Mouse (Mus musculus): ENCODE results near the gene Stard9. TPM values are rescaled to one million over a fixed set of nuclear protein-coding genes. Genes with fewer than 3 reads are reported as not detected.

Stard9 gene
- 4.4 and 4.6 TPM in 2 replicates for polyA plus RNA-seq (2015; fragmentation: Nextera tagmentation; extraction: Ambion mirVana)

DNA sequence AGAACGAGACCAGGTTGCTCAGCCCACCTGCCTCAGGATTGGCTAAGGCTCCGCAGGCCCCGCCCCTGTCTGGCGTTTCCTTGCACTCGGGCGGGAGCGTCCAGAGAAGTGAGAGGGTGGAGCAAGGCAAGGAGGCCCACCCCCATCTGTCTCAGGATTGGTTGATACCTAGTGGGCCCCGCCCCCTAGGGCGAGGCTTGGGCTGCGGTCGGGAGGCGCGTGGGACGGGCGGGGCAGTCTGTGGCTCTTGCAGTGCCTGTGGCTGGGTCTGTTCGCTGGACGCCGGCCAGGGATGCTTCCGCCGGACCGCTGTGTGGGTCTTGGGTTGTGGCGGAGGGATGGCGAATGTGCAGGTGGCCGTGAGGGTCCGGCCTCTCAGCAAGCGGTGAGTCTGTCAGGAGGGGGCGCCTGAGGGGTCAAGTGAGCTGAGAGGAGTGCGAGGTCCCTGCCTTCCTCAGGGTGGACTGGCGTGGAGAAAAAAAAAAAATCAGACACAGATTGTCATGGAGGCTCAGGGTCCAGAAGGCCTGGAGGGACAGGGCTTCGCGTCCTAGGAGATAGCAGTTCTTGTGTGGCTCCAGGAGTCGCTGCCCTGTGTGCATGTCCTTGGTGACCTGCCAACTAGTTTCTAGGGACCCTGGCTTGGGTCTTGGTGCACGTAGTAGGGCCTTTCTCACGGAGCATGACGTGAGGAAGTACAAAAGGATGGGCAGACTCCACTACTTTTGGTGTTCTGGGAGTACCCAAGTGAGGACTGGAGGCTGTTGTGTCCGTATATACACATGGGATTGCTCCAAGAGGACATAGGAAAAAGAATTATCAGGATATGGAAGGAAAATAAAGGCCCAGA, at the start of gene Stard9:
TSS of gene Stard9 (plus strand) at position 236 of the 850 bp plus-strand sequence.
- Histone ChIP-seq H3K4me1 (replicated peaks) (peaks cover 17% of the 10 kb centered on the region), H3K4me3 (peak within 1 kb of the TSS; percentile 48), H3K4me2 (peak within 1 kb of the TSS; percentile 56), H3K9me3 (no peaks in the 10 kb centered on the region), H3K27ac (replicated peaks) (peak within 1 kb of the TSS; percentile 69), H3K27me3 (no peaks in the 10 kb centered on the region), H3K36me3 (peaks cover 15% of the 10 kb centered on the region), H3K9ac (peak within 1 kb of the TSS; percentile 64)
- 3% methylated on average over 36 of the region's 36 CpGs for WGBS
- ATAC-seq (ENCODE audit: low read depth) = peak; percentile 100

DNA sequence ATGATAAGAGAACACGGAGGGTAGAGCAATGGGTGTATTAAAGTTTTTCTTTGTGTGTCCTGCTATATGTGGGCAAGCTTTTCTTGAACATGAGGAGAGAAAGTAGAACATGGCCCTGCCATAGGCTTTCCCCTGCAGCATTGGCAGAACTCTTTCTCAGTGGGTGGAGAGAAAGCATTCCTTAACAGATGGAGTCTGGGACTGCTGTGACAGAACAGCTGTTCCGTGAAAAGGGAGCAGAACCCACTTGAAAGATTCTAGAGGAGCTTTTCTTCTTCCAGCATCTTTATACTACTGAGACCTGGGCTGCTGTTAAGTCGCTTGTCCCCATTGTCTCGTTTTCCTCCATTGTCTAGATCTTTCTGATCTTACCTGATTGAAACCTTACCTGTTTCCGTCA, 39.2 kb upstream of the Stard9 start:
- Histone ChIP-seq H3K9ac (no peak overlapping the region), H3K4me1 (replicated peaks) (no peaks in the 10 kb centered on the region), H3K4me3 (no peak overlapping the region), H3K27me3 (no peaks in the 10 kb centered on the region), H3K9me3 (no peaks in the 10 kb centered on the region), H3K27ac (replicated peaks) (no peak overlapping the region), H3K36me3 (peaks cover 54% of the 10 kb centered on the region), H3K4me2 (no peak overlapping the region)
- 83% methylated on average over 5 of the region's 5 CpGs for WGBS
- ATAC-seq (ENCODE audit: low read depth) = no peak

DNA sequence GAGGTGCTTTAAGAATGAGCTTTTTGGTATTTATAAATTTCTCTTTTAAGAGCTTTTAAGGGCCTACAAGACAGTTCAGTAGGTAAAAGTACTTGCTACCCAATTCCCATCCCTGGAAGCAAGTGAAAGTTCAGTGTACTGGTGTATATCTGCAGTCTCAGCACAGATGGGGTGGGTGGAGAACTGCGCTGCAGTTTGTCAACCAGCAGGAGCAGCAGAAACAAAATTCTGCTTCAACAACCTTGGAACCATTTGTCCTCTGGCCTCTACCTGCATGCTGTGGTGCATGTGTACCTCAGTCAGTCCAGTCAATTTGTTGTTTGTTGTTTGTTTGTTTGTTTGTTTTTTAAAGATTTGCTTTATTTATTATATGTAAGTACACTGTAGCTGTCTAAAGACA, 36.7 kb upstream of the Stard9 start:
- no peak for ATAC-seq (ENCODE audit: low read depth)
- no peaks in the 10 kb centered on the region for H3K27me3 ChIP-seq
- H3K4me3 ChIP-seq = no peak overlapping the region
- H3K9ac ChIP-seq = no peak overlapping the region
- no peaks in the 10 kb centered on the region for H3K9me3 ChIP-seq
- no peaks in the 10 kb centered on the region for H3K4me1 ChIP-seq (replicated peaks)
- no peak overlapping the region for H3K27ac ChIP-seq (replicated peaks)
- H3K36me3 ChIP-seq = peaks cover 53% of the 10 kb centered on the region
- 100% methylated on average over 1 of the region's 1 CpGs for WGBS
- no peak overlapping the region for H3K4me2 ChIP-seq

DNA sequence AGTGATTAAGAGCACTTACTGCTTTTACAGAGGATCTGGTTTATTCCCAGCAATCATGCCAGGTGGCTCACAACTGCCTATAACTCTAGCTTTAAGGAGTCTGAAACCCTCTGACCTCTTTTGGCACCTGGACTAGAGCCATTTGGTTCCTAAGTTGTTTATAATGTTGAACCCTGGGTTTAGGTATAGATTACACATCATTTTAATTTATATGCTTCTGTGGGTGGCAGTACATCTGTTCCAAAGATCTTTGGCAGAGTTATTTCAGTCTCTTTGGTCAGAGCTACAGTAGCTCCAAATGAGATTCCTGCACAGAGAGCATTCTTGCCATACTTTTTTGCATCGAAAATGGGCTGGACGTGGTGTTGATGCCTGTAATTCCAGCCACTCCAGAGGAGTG, 31.2 kb upstream of the Stard9 start:
- ATAC-seq (ENCODE audit: low read depth) = no peak
- Histone ChIP-seq H3K27me3 (no peaks in the 10 kb centered on the region), H3K4me2 (no peak overlapping the region), H3K4me3 (no peak overlapping the region), H3K36me3 (peaks cover 73% of the 10 kb centered on the region), H3K4me1 (replicated peaks) (no peaks in the 10 kb centered on the region), H3K9me3 (no peaks in the 10 kb centered on the region), H3K27ac (replicated peaks) (no peak overlapping the region), H3K9ac (no peak overlapping the region)
- 95% methylated on average over 2 of the region's 2 CpGs for WGBS

DNA sequence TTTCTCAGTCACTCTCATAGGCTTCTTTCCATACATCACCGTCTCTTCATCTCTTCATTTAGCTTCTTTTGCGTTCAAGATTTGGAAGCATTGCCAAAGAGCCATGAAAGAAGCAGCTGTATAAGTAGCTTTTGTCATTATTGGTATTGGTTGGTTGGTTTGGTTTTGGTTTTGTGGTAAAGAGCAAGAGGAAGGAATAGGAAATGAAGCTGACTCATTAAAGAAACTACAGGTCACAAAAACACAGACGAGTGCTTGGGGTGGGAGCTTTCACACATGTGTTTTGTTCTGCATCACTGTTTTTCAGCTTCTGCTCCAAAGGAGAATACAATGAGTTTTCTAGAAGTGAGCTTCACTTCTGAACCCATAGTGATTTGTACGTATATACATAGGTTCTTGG, 29.4 kb upstream of the Stard9 start:
- WGBS = 92% methylated on average over 4 of the region's 4 CpGs
- Histone ChIP-seq H3K4me2 (no peak overlapping the region), H3K4me1 (replicated peaks) (no peaks in the 10 kb centered on the region), H3K27ac (replicated peaks) (no peak overlapping the region), H3K9ac (no peak overlapping the region), H3K9me3 (no peaks in the 10 kb centered on the region), H3K36me3 (peaks cover 82% of the 10 kb centered on the region), H3K4me3 (no peak overlapping the region), H3K27me3 (no peaks in the 10 kb centered on the region)
- ATAC-seq (ENCODE audit: low read depth) = no peak

DNA sequence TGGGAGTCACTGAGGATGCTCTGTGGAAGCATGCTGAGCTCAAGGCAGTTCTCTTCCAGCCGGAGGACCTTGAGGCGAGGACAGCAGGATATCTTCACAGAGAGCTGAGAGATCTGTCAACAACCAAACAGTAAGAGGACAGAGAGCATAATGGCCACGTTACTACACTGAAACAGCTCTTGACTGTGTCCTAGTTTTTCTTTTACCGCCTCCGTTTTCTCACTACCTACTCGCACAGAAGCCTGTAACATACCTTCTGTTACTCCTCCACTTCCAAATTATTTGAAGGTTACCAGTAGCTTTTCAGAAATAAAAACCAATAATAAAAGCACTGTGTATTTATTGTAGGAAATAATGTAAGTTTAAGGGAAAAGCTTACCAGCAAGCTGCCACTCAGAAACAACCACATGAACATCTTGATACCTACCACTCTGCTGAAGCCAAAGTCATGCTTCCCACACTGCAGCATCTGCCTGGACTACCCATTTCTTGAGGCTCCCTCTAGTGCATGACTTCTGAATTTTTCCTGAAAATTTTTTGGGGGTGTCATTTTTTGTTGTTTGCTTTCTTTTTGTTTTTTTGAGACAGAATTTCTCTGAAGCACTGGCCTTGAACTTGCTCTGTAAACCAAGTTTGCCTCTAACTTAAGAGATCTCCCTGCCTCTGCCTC, 22.8 kb upstream of the Stard9 start:
- ATAC-seq (ENCODE audit: low read depth) = no peak
- Histone ChIP-seq H3K4me1 (replicated peaks) (peaks cover 28% of the 10 kb centered on the region), H3K27ac (replicated peaks) (no peak overlapping the region), H3K9ac (no peak overlapping the region), H3K27me3 (no peaks in the 10 kb centered on the region), H3K4me3 (no peak overlapping the region), H3K36me3 (peaks cover 39% of the 10 kb centered on the region), H3K9me3 (no peaks in the 10 kb centered on the region), H3K4me2 (no peak overlapping the region)
- 89% methylated on average over 6 of the region's 6 CpGs for WGBS

DNA sequence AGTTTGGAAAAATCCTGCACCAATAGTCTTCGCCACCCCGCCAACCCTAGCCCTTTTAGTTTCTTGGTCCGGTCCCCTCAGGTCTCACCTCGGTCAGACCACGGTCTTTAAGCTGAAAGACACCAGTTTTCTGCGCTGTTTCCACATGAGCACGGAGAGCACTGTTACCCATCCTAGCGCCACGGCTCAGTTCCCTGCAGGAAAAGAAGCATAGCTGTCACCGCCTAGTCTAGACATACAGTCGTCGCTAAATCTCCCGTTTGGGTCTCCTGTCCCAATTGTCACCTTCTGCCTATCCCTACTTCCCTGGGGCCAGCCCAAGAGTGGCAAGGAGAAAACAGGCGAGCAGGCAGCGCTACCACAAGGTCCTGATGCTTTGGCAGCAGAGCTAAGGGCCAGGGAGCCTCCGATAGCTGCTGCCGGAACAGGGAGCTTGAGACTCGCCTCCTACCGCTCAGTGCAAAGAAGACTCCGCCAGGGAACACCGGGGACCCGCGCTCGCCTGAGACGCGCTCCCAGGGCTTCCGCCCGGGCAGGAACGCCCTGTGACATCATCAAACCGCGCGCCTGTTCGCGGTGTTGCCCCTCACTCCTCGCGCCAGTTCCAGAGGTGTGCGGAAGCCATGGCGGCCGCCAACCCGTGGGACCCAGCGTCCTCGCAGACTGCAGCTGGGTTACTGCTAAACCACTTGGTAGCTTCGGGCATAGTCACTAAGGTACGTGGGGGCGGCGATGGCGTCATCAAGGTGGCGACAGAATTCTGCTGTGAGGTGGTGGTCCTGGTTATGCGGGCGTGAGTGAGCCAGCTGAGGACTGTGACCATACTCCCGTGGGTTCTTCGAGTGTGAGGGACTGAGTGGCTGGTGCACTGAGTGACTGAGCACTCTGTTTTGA, 19.8 kb upstream of the Stard9 start, which contains the start of the genes Haus2 and Lrrc57:
TSS of gene Haus2 (plus strand) at position 554 of the 894 bp plus-strand sequence.
TSS of gene Lrrc57 (minus strand) at position 691 of the 894 bp plus-strand sequence.
- Histone ChIP-seq H3K4me1 (replicated peaks) (peaks cover 30% of the 10 kb centered on the region), H3K27ac (replicated peaks) (peak within 1 kb of the TSS; percentile 95), H3K36me3 (peaks cover 30% of the 10 kb centered on the region), H3K4me2 (peak within 1 kb of the TSS; percentile 81), H3K9ac (peak within 1 kb of the TSS; percentile 90), H3K4me3 (peak within 1 kb of the TSS; percentile 84), H3K27me3 (no peaks in the 10 kb centered on the region), H3K9me3 (no peaks in the 10 kb centered on the region)
- peak; percentile 97 for ATAC-seq (ENCODE audit: low read depth)
- WGBS = under 1% methylated on average over 52 of the region's 52 CpGs

DNA sequence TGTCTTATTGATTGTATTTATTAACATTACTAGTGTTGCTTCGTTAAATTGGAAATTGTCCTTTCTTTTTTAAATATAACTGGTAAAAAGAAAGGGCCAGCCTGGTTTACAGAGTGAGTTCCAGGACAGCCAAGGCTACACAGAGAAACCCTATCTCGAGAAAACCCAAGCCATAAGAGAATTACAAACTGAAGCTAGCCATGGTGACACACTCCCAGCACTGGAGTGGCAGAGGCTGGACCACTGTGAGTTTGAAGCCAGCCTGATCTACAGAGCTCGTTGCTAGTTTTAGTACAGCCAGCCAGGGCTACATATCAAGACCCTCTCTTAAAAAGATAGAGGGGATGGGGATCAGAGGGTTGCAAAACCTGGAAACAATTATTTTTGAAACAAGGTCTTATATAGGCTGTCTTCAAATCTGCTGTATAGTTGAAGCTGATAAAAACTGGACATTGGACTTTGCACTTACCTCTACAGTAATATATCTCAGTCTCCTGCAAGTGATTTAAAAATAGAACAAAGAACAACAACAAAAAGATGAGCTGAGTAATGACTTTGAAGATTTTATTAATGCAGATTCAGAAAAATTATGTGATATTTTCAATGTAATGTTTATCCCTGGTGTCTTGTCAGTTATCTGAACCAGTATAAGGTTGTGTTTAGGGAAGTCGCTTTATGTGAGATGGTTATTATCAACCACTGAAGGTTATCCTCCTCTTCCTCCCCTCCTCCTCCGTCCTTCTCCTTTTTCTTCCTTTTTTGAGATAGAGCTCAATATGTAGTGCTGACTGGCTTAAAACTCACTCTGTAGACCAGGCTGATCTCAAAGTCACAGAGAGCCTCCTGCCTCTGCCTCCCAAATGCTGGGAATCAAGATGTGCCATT, 12.4 kb upstream of the Stard9 start:
- Histone ChIP-seq H3K4me3 (no peak overlapping the region), H3K9me3 (no peaks in the 10 kb centered on the region), H3K36me3 (peaks cover 61% of the 10 kb centered on the region), H3K27ac (replicated peaks) (no peak overlapping the region), H3K4me1 (replicated peaks) (no peaks in the 10 kb centered on the region), H3K4me2 (no peak overlapping the region), H3K27me3 (no peaks in the 10 kb centered on the region), H3K9ac (no peak overlapping the region)
- WGBS = 92% methylated on average over 5 of the region's 5 CpGs
- ATAC-seq (ENCODE audit: low read depth) = no peak

DNA sequence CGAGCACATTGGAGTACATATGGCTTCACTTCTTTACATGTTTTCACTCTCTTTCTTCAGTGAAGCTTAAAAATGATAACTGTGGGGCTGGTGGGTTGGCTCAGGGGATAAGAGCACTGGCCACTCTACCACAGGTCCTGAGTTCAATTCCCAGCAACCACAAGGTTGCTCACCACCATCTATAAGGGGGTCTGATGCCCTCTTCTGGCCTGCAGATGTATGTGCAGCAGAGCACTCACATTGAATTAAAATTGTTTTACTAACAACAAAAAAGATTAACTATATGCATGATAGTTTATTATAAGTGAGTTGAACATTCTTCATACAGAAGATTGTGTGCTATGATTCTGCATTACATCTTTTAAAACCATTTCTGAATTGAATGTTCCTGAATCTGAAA, 9.4 kb upstream of the Stard9 start:
- Histone ChIP-seq H3K4me3 (no peak overlapping the region), H3K27ac (replicated peaks) (no peak overlapping the region), H3K4me1 (replicated peaks) (no peaks in the 10 kb centered on the region), H3K9ac (no peak overlapping the region), H3K9me3 (no peaks in the 10 kb centered on the region), H3K27me3 (no peaks in the 10 kb centered on the region), H3K4me2 (no peak overlapping the region), H3K36me3 (peaks cover 47% of the 10 kb centered on the region)
- 100% methylated on average over 1 of the region's 1 CpGs for WGBS
- no peak for ATAC-seq (ENCODE audit: low read depth)

DNA sequence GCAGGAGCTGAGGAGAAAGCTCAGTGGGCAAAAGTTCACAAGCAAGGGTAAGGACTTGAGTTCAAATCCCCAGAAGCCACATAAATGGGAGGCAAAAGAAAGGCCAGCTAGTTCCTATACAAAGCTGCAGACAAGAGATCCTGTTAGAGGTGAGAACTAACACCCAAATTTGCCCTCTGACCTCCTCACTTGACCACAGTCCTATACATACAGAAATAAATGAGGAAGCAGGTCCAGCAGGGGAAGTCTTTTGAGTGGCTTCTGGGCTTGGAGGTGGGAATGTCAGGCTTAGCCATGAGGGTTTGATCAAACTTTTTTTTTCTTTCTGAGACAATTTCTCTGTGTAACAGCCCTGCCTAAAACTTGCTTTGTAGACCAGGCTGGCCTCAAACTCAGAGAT, 6.0 kb upstream of the Stard9 start:
- Histone ChIP-seq H3K4me3 (no peak overlapping the region), H3K27me3 (no peaks in the 10 kb centered on the region), H3K4me1 (replicated peaks) (no peaks in the 10 kb centered on the region), H3K9me3 (no peaks in the 10 kb centered on the region), H3K27ac (replicated peaks) (no peak overlapping the region), H3K36me3 (peaks cover 23% of the 10 kb centered on the region), H3K4me2 (no peak overlapping the region), H3K9ac (no peak overlapping the region)
- ATAC-seq (ENCODE audit: low read depth) = no peak

Data from neural tube, embryonic 13.5 days (tissue).